Mouse (Mus musculus): ENCODE results near the gene Auts2.

DNA sequence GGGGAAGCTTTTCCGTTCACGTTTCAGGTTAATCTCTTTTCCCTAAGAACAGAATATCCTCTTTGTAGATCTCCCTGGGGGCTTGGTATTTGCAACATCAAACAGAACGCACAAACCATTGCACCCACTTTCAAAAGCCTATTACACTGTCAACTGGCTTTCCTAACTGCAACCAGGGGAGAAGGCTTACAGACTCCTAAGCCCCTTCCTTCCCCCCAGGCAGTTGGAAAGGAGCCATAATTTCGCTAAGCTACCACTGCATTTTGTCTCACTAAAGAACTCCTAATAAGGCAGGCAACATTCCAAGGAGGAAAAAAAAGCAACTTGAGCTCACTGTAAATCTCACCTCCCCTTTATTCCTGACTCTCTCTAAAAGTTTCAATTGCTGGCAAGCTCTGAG lies 470.8 kb downstream of the Auts2 start:
- TF ChIP-seq CTCF (IDR thresholded peaks at IDR 0.05; ENCODE audit: insufficient read depth, low read length) (no peak), POLR2A (IDR thresholded peaks at IDR 0.05; ENCODE audit: borderline replicate concordance, extremely low read depth, low read depth, low read length) (no peak)

Measured in lung, adult 2 months (tissue).